Mouse (Mus musculus) forebrain, embryonic 12.5 days (tissue): Measurements from ENCODE around the gene Gm45213. TPM values are rescaled to one million over a fixed set of nuclear protein-coding genes. Genes with fewer than 3 reads are reported as not detected.

Experiments
- ATAC-seq: fragments of 200-750 bp; cut with Nextera tagmentation; 2 replicates; pipeline ENCODE4 v1.8.0; 2017; ENCODE audit warnings: moderate TSS enrichment; ENCODE audit not compliant: low FRiP score
- H3K27ac ChIP-seq: fragments of 300-500 bp; sonication (generic); 2 replicates; pipeline ENCODE4 v1.5.1; 2016; ENCODE audit warnings: mild to moderate bottlenecking
- H3K27me3 ChIP-seq: fragments of 300-500 bp; sonication (generic); 2 replicates; pipeline ENCODE4 v1.6.1; 2016; ENCODE audit warnings: mild to moderate bottlenecking
- H3K36me3 ChIP-seq: fragments of 300-500 bp; sonication (generic); replicated peaks from 2 replicates; pipeline ENCODE4 v1.6.1; 2016; ENCODE audit warnings: mild to moderate bottlenecking
- H3K4me1 ChIP-seq: fragments of 300-500 bp; sonication (generic); 2 replicates; pipeline ENCODE4 v1.6.1; 2016
- H3K4me2 ChIP-seq: fragments of 300-500 bp; sonication (generic); 2 replicates; pipeline ENCODE4 v1.6.1; 2016; ENCODE audit warnings: mild to moderate bottlenecking, moderate library complexity
- H3K4me3 ChIP-seq: fragments of 300-500 bp; sonication (generic); replicated peaks from 2 replicates; pipeline ENCODE4 v1.5.1; 2016; ENCODE audit warnings: mild to moderate bottlenecking
- H3K9ac ChIP-seq: fragments of 300-500 bp; sonication (generic); 2 replicates; pipeline ENCODE4 v1.6.1; 2016; ENCODE audit warnings: mild to moderate bottlenecking
- H3K9me3 ChIP-seq: fragments of 300-500 bp; sonication (generic); 2 replicates; pipeline ENCODE4 v1.6.1; 2016
- WGBS: fragments of 180-500 bp; shearing (Covaris S2); methylation state at CpG from one replicate; pipeline ENCODE4 v1.1.7; 2016; 5-methylcytosine and 5-hydroxymethylcytosine counted together
- polyA plus RNA-seq: library from polyadenylated mRNA; unstranded; fragments of >200 nt; fragmentation: Nextera tagmentation; extraction: Ambion mirVana; gene quantifications from 2 replicates; pipeline ENCODE4 v1.2.1, GENCODE M21; 2016

The Gm45213 gene
- polyA plus RNA-seq, 1 experiment from 2014 or later: not detected

DNA sequence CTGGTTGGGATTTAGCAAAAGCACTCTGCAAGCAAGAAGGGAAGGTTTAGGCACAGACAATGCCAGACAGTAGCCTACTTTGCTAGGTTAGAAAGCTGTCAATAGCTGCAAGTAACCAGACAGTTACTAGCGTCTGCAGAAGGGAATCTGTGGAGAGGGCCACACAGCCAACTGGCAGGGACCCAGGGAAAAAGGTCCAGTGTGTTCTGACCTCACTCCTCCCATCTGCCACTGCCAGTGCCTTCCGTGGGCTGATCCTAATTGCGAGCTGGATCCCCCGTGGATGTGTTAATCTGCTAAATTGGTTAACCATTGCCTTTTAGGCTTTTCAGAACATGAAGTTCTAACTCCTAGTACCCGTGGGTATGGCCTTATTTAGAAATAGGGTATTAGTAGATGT is 50.7 kb downstream of the Gm45213 start:
- ATAC-seq: no peak
- peaks cover 26% of the 10 kb centered on the region for H3K36me3 ChIP-seq
- H3K9ac ChIP-seq: no peak overlapping the region
- no peak overlapping the region for H3K27ac ChIP-seq
- H3K4me1 ChIP-seq: no peaks in the 10 kb centered on the region
- H3K4me2 ChIP-seq: no peak overlapping the region
- no peaks in the 10 kb centered on the region for H3K27me3 ChIP-seq
- WGBS: 74% methylated on average over 5 of the region's 5 CpGs
- H3K9me3 ChIP-seq: no peaks in the 10 kb centered on the region
- no peak overlapping the region for H3K4me3 ChIP-seq

DNA sequence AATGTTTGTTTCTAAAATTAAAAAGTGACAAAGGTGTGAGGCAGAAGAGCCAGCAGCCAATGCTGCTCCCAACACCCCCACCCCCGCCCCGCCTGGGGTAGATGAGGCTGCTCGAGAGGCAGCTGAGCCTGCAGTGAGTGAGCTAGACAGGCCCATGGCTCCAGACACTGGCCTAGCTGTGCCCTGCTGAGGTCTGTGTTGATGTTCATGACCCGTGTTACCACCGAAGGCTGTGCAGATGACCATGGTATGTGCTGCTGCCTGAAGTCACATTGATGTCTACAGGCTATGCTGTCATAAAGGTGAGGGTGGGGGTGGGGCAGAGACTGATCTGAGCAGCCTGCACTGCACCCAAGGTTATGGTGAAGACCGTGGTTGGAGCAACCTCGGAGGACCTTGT is 55.4 kb downstream of the Gm45213 start:
- Histone ChIP-seq H3K9ac (no peak overlapping the region), H3K36me3 (no peaks in the 10 kb centered on the region), H3K4me2 (no peak overlapping the region), H3K27ac (no peak overlapping the region), H3K4me1 (no peaks in the 10 kb centered on the region), H3K27me3 (peaks cover 11% of the 10 kb centered on the region; the same call in 1 of the 2 replicates), H3K9me3 (no peaks in the 10 kb centered on the region), H3K4me3 (no peak overlapping the region)
- ATAC-seq: no peak
- 83% methylated on average over 7 of the region's 7 CpGs for WGBS

DNA sequence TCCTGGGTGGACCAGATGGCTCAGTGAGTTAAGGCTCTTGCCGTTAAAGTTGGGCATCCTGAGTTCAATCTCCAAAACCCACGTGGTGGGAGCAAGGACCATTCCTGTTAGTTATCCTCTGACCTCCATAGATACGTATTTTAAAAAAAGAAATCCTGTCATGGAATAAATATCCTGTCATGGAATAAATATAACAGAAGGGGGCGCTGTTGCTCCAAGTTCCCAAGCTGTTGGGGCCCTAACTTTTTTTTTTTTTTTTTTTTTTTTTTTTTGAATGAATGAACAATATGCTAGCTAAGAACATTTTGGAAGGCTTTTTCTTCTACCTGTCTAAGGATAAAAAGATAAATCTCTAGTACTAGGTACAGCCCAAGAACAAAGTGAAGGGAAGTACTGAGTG is 58.5 kb downstream of the Gm45213 start:
- Histone ChIP-seq H3K9me3 (no peaks in the 10 kb centered on the region), H3K36me3 (no peaks in the 10 kb centered on the region), H3K4me1 (no peaks in the 10 kb centered on the region), H3K4me3 (no peak overlapping the region), H3K4me2 (no peak overlapping the region), H3K27ac (no peak overlapping the region), H3K9ac (no peak overlapping the region), H3K27me3 (peaks cover 30% of the 10 kb centered on the region; the same call in 1 of the 2 replicates)
- ATAC-seq: no peak
- WGBS: 3% methylated on average over 4 of the region's 4 CpGs

DNA sequence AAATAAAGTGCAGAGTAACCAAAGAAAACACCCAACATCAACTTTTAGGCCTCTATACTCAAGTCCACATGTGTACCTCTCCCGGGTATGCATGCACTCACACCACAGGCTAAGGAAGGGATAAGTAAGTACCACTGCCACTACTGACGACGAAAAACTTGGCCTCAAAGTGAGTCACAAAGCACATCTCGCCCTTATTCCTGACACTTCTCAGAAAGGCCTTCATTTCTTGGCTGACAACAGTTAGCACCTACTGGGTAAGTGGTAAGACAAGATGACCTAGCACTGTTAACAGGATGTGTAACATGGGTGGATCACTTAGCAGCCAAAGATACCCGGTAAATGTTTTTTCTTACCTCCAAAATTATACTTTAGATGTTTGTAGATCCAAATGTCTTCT is 61.1 kb downstream of the Gm45213 start:
- H3K9me3 ChIP-seq: no peaks in the 10 kb centered on the region
- no peaks in the 10 kb centered on the region for H3K36me3 ChIP-seq
- H3K27ac ChIP-seq: no peak overlapping the region
- H3K4me2 ChIP-seq: no peak overlapping the region
- H3K4me1 ChIP-seq: peaks cover 5% of the 10 kb centered on the region; the same call in 1 of the 2 replicates
- peaks cover 40% of the 10 kb centered on the region for H3K27me3 ChIP-seq
- no peak overlapping the region for H3K4me3 ChIP-seq
- H3K9ac ChIP-seq: no peak overlapping the region
- no peak for ATAC-seq
- 94% methylated on average over 5 of the region's 5 CpGs for WGBS

DNA sequence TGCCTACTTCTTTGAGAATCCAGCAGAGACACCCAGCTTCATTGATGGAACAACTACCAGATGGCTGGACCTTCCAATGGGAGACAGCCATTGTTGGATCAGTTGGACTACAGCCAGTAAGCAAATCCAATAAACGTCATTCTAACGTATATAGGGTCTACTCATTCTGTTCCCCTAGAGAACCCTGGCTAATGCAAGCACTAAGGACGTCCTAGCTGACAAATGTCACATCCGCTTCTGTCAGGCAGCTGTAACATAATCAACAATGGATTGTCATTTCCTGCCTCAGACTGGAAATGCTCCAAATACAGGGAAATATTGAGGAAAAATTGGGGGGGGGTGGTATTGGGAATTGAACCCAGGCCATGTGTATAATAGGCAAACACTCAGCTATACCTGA is 62.4 kb downstream of the Gm45213 start:
- Histone ChIP-seq H3K27ac (no peak overlapping the region), H3K4me1 (peaks cover 5% of the 10 kb centered on the region), H3K9me3 (no peaks in the 10 kb centered on the region), H3K4me3 (no peak overlapping the region), H3K36me3 (no peaks in the 10 kb centered on the region), H3K27me3 (peaks cover 38% of the 10 kb centered on the region), H3K9ac (no peak overlapping the region), H3K4me2 (no peak overlapping the region)
- WGBS: 85% methylated on average over 4 of the region's 4 CpGs
- ATAC-seq: no peak

DNA sequence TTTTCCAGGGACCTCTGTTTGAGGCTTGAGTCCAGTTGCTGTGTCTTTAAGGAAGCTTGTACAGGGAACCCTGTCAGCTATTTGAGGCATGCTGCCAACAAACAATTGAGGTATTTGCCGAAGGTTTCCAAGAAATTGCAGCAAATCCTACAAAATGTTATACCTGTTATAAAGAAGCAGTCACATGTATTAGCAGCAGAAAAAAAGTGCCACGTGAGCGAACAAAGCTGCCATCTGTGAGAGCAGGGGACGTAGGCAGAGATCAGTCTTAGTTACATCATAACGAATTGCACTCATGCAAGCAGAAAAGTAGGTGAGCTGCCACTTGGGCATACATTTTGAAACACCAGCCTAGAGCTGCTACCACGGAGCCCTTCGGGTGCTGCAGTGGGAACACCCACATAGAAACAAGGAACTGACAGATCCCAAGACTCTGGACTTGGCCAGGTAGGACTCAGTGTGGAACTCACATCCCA is 63.2 kb downstream of the Gm45213 start:
- Histone ChIP-seq H3K36me3 (no peaks in the 10 kb centered on the region), H3K4me3 (no peak overlapping the region), H3K9me3 (no peaks in the 10 kb centered on the region), H3K27ac (no peak overlapping the region), H3K4me2 (no peak overlapping the region), H3K27me3 (peaks cover 33% of the 10 kb centered on the region), H3K4me1 (peaks cover 14% of the 10 kb centered on the region), H3K9ac (no peak overlapping the region)
- no peak for ATAC-seq
- 74% methylated on average over 7 of the region's 7 CpGs for WGBS

DNA sequence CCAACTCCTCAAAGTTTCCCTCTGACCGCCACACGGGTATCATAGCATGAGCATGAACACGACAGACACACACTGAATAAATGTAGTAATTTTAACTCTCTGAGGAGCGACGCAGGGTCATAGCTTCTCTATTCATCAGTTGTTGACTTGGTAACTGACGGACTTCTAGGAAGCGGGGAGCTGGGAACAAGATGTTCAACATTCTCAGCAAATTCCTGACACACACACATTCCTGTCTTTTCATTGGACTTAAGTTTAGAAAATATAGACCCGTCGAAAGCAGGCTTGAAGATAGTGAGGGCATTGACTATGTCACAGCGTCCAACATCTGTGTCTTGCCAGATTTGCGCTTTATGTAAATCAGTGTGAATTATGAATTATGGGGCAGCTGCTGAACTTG is 63.8 kb downstream of the Gm45213 start:
- no peak overlapping the region for H3K4me2 ChIP-seq
- H3K27me3 ChIP-seq: peaks cover 33% of the 10 kb centered on the region
- H3K4me1 ChIP-seq: peaks cover 18% of the 10 kb centered on the region
- H3K4me3 ChIP-seq: no peak overlapping the region
- no peak overlapping the region for H3K9ac ChIP-seq
- no peaks in the 10 kb centered on the region for H3K36me3 ChIP-seq
- 83% methylated on average over 11 of the region's 11 CpGs for WGBS
- no peak for ATAC-seq
- no peaks in the 10 kb centered on the region for H3K9me3 ChIP-seq
- no peak overlapping the region for H3K27ac ChIP-seq

DNA sequence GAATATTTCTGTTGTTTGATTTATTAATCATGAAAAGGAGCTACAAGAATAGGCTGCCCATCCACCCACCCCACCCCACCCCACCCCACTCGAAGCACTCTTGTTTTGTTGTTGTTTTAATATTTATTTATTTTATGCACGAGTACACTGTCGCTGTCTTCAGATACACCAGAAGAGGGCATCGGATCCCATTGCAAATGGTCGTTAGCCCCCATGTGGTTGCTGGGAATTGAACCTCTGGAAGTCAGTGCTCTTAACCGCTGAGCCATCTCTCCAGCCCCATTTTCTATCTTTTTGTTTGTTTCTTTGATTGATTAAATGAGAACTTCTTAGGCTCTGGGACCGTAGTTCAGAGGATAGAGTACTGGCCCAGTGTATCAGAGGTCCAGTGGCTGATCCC is 64.5 kb downstream of the Gm45213 start:
- peaks cover 22% of the 10 kb centered on the region for H3K4me1 ChIP-seq
- H3K9ac ChIP-seq: no peak overlapping the region
- H3K4me3 ChIP-seq: no peak overlapping the region
- no peak for ATAC-seq
- H3K27ac ChIP-seq: no peak overlapping the region
- H3K36me3 ChIP-seq: no peaks in the 10 kb centered on the region
- H3K9me3 ChIP-seq: no peaks in the 10 kb centered on the region
- H3K27me3 ChIP-seq: peaks cover 33% of the 10 kb centered on the region
- H3K4me2 ChIP-seq: no peak overlapping the region
- 10% methylated on average over 7 of the region's 7 CpGs for WGBS

DNA sequence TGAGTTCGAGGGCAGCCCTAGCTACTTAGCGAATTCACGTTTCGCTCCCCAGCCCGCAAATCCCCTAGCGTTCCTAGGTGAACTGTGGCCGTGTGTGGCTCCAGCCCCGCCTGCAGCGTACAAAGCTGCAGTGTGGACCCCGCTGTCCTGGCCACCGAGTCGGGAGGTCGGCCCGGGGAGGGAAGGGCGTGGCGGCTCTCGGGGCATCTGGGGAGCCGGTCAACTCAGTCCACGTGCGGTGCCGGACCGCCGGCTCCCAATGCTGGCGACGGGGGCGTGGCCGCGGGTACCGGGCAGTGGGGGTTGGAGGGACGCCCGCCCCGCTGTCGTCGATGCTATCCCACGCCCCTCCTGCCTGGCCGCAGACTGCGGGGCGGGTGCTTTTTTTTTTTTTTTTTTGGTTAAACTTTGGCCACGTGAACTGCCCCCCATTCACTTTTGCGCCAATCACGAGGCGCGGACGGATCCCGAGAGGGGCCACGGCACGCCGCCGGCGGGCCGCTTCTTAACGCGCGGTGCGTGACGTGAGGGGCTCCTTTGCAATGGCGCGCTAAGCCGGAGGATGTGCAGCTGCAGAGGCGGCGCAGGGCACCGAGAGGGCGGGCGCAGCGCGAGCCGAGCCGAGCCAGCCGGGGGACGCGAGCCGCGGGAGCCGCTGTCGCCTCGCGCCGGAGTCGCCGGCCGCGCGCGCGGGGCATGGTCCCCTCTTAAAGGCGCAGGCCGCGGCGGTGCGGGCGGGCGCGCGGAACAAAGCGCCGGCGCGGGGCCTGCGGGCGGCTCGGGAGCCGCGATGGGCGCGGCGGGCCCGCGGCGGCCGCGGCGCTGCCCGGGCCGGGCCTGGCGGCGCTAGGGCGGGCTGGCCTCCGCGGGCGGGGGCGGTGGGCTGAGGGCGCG is 65.8 kb downstream of the Gm45213 start, which contains the start of gene Chsy1:
Chsy1 (plus strand) TSS at position 555 of the 894 bp plus-strand sequence.
- H3K4me3 ChIP-seq: peak within 1 kb of the TSS; percentile 94
- peaks cover 25% of the 10 kb centered on the region for H3K27me3 ChIP-seq
- peaks cover 31% of the 10 kb centered on the region for H3K4me1 ChIP-seq
- H3K36me3 ChIP-seq: 0 out of 2 replicates have a peak, but pooled peaks cover 6% of the 10 kb centered on the region
- peak; percentile 90 for ATAC-seq
- H3K4me2 ChIP-seq: peak within 1 kb of the TSS; percentile 91
- peak within 1 kb of the TSS; percentile 95 for H3K27ac ChIP-seq
- WGBS: under 1% methylated on average over 89 of the region's 123 CpGs
- peak within 1 kb of the TSS; percentile 97 for H3K9ac ChIP-seq
- H3K9me3 ChIP-seq: no peaks in the 10 kb centered on the region

DNA sequence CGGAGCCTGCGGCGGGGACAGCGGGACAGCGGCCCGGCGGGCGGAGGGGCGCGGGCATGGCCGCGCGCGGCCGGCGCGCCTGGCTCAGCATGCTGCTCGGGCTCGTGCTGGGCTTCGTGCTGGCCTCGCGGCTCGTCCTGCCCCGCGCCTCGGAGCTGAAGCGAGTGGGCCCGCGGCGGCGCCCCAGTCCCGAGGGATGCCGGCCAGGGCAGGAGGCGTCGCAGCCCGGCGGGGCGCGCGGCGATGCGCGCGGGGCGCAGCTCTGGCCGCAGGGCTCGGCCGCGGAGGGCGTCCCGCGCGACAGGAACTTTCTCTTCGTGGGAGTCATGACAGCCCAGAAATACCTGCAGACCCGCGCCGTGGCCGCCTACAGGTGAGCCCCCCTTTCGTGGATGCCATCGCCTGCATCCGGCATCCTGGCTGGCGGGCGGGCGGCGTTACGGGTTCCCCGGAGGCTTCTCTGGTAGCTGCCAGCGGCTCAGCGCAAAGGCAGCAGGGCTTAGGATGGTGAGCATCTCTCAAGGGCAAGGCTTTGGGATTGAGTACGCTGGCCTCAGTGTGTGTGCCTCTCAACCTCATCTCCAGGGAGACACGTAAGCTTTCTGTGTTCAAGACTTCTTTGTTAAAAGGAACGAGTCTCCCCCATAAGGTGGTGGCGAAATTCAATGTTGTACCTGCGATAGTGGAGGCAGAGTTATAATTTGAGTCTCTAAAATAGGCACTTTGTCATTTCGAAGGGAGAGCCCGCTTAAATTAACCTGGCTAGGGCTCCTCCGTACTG is 66.6 kb downstream of the Gm45213 start:
- H3K4me2 ChIP-seq: peak overlapping the region; percentile 73
- peak overlapping the region; percentile 94 for H3K4me3 ChIP-seq
- WGBS: under 1% methylated on average over 67 of the region's 77 CpGs
- H3K4me1 ChIP-seq: peaks cover 40% of the 10 kb centered on the region
- peak overlapping the region; percentile 97 for H3K9ac ChIP-seq
- ATAC-seq: peak; percentile 58
- peaks cover 18% of the 10 kb centered on the region for H3K27me3 ChIP-seq
- no peaks in the 10 kb centered on the region for H3K9me3 ChIP-seq
- H3K36me3 ChIP-seq: 0 out of 2 replicates have a peak, but pooled peaks cover 6% of the 10 kb centered on the region
- H3K27ac ChIP-seq: peak overlapping the region; percentile 95

DNA sequence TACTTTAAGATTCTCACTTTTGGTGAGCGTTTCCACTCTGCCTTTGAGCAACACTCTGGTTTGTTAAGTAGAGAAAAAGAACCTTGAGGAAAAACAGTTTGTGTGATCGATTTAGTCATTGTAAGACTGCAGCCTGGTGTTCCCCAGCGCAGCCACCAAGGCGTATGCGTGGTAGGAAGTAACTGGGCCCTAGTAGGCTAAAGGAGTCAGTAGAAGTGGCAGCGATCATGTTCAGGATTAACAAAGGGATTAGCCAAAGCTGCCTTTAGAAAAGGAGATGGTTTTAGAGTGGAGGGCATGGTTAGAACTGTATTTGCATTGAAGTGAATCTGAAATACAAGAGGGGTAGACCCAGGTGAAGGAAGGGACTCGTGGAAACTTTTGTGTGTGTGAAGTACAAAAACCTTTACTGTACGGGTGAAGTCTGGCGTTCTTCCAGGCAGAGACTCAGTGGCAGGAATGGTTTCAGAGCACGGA is 67.3 kb downstream of the Gm45213 start:
- Histone ChIP-seq H3K4me2 (peak overlapping the region; percentile 73), H3K27me3 (peaks cover 13% of the 10 kb centered on the region), H3K27ac (peak overlapping the region; percentile 95; the same call in 1 of the 2 replicates), H3K4me1 (peaks cover 45% of the 10 kb centered on the region), H3K36me3 (0 out of 2 replicates have a peak, but pooled peaks cover 6% of the 10 kb centered on the region), H3K9ac (peak overlapping the region; percentile 97), H3K4me3 (peak overlapping the region; percentile 94), H3K9me3 (no peaks in the 10 kb centered on the region)
- WGBS: 2% methylated on average over 10 of the region's 10 CpGs
- ATAC-seq: no peak

DNA sequence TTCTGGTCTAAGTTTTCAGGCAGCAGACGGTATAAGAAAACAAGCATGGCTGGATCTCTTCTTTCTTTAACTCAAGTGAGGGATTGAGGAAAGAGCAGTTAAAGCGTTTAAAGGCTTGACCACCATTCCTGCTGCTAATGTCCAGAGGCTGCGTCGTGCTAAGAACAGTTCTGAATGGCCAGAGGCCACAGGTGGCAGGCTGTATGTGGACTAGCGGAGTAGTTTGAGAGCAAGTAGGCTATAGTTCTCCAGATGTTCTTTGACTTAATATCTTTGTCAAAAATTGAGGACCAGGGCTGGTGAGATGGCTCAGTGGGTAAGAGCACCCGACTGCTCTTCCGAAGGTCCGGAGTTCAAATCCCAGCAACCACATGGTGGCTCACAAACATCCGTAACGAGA is 67.8 kb downstream of the Gm45213 start:
- 61% methylated on average over 10 of the region's 10 CpGs for WGBS
- H3K36me3 ChIP-seq: 0 out of 2 replicates have a peak, but pooled peaks cover 6% of the 10 kb centered on the region
- peaks cover 51% of the 10 kb centered on the region for H3K4me1 ChIP-seq
- peak overlapping the region; percentile 94 for H3K4me3 ChIP-seq
- H3K9ac ChIP-seq: peak overlapping the region; percentile 97
- no peaks in the 10 kb centered on the region for H3K9me3 ChIP-seq
- peak overlapping the region; percentile 73 for H3K4me2 ChIP-seq
- ATAC-seq: no peak
- 0 out of 2 replicates have a peak overlapping the region, but pooled peaks have one; percentile 95 for H3K27ac ChIP-seq
- peaks cover 12% of the 10 kb centered on the region for H3K27me3 ChIP-seq
